In genomic region chr8:70540507-70541071, GRCm38 (mm10) we compare ENCODE assay signal across 8 mouse cellular contexts. TPM values are rescaled to one million over a fixed set of nuclear protein-coding genes. Genes with fewer than 3 reads are reported as not detected.
DNase-seq lines count a peak whose midpoint lies in the region; ATAC-seq and TF ChIP-seq lines count a peak whose summit lies in the region.

No protein-coding gene starts in this region.

- H3K27me3 ChIP-seq in heart, embryonic 12.5 days (replicated peaks) = no peaks in the 10 kb centered on the region

- WGBS in heart, embryonic 12.5 days = 37% methylated on average over 7 of the region's 7 CpGs
- WGBS in olfactory bulb, adult 2 months = 28% methylated on average over 7 of the region's 7 CpGs

- H3K9ac ChIP-seq in heart, embryonic 12.5 days = peak overlapping the region; percentile 97

- TF ChIP-seq CTCF in olfactory bulb, adult 2 months (IDR thresholded peaks at IDR 0.05; ENCODE audit: insufficient read depth, low read depth, low read length) = no peak

- H3K4me3 ChIP-seq in heart, embryonic 12.5 days = peak overlapping the region; percentile 92
- peak overlapping the region; percentile 80 for H3K4me3 ChIP-seq in olfactory bulb, adult 2 months (ENCODE audit: insufficient read depth, low read depth, low read length)

- peaks cover 20% of the 10 kb centered on the region for H3K36me3 ChIP-seq in heart, embryonic 12.5 days

- no peak for ATAC-seq in heart, embryonic 12.5 days (ENCODE audit: insufficient number of reproducible peaks, low FRiP score)

- H3K4me2 ChIP-seq in heart, embryonic 12.5 days = peak overlapping the region; percentile 97

- TF ChIP-seq POLR2A in olfactory bulb, adult 2 months (IDR thresholded peaks at IDR 0.05; ENCODE audit: insufficient read depth, low read depth, low read length) = no peak

- no peaks in the 10 kb centered on the region for H3K9me3 ChIP-seq in heart, embryonic 12.5 days (replicated peaks)

- peaks cover 50% of the 10 kb centered on the region for H3K4me1 ChIP-seq in heart, embryonic 12.5 days (replicated peaks)
- H3K4me1 ChIP-seq in olfactory bulb, adult 2 months (ENCODE audit: control insufficient read depth, insufficient read depth, low read length) = peaks cover 31% of the 10 kb centered on the region

- DNase-seq in urinary bladder, postnatal 14 days (ENCODE audit: low spot score) = peak; percentile 46
- DNase-seq in urinary bladder, adult 2 months (ENCODE audit: low spot score) = no peak
- peak; percentile 60 to 61 for DNase-seq in kidney, postnatal 36 days
- DNase-seq in thymus, adult 18-20 months = no peak
- DNase-seq in thymus, postnatal 10 days (ENCODE audit: low spot score in 2 of 2) = no peak
- no peak for DNase-seq in frontal cortex, postnatal 10 days (ENCODE audit: low spot score in 2 of 2)

- H3K27ac ChIP-seq in heart, embryonic 12.5 days (ENCODE audit: poor library complexity, severe bottlenecking) = peak overlapping the region; percentile 94
- H3K27ac ChIP-seq in olfactory bulb, adult 2 months (ENCODE audit: insufficient read depth, low read depth, low read length) = no peak overlapping the region

RNA-seq across cellular contexts. Expression of gene Ell, which starts 1.3 kb away (rescaled TPM):
- 21.3 and 26.9 TPM in 2 replicates for polyA plus RNA-seq in urinary bladder, adult 2 months (2012; rRNA removed)
- polyA plus RNA-seq in heart, embryonic 12.5 days (2016; fragmentation: Nextera tagmentation; extraction: Ambion mirVana) = 13.5 and 14.7 TPM in 2 replicates
- not detected in 2 replicates for polyA plus RNA-seq in olfactory bulb, adult 2 months (2012; ENCODE audit: insufficient read depth, insufficient read length, low replicate concordance, missing spikeins)

RNA-seq across cellular contexts. Expression of gene Kxd1, which starts 12.8 kb away (rescaled TPM):
- 73.9 and 74.2 TPM in 2 replicates for polyA plus RNA-seq in urinary bladder, adult 2 months (2012; rRNA removed)
- 64.2 and 65.7 TPM in 2 replicates for polyA plus RNA-seq in heart, embryonic 12.5 days (2016; fragmentation: Nextera tagmentation; extraction: Ambion mirVana)
- polyA plus RNA-seq in olfactory bulb, adult 2 months (2012; ENCODE audit: insufficient read depth, insufficient read length, low replicate concordance, missing spikeins) = not detected in 2 replicates

RNA-seq across cellular contexts. Expression of gene Fkbp8, which starts 13.1 kb away (rescaled TPM):
- polyA plus RNA-seq in urinary bladder, adult 2 months (2012; rRNA removed) = 300 and 366 TPM in 2 replicates
- polyA plus RNA-seq in heart, embryonic 12.5 days (2016; fragmentation: Nextera tagmentation; extraction: Ambion mirVana) = 227 and 231 TPM in 2 replicates
- not detected in 2 replicates for polyA plus RNA-seq in olfactory bulb, adult 2 months (2012; ENCODE audit: insufficient read depth, insufficient read length, low replicate concordance, missing spikeins)

RNA-seq across cellular contexts. Expression of gene Uba52, which starts 30.0 kb away (rescaled TPM):
- 881 and 1,275 TPM in 2 replicates for polyA plus RNA-seq in urinary bladder, adult 2 months (2012; rRNA removed)
- polyA plus RNA-seq in heart, embryonic 12.5 days (2016; fragmentation: Nextera tagmentation; extraction: Ambion mirVana) = 779 and 792 TPM in 2 replicates
- 789 TPM in 1 of 2 replicates, not detected in the other for polyA plus RNA-seq in olfactory bulb, adult 2 months (2012; ENCODE audit: insufficient read depth, insufficient read length, low replicate concordance, missing spikeins)

RNA-seq across cellular contexts. Expression of gene Rex1bd, which starts 34.0 kb away (rescaled TPM):
- polyA plus RNA-seq in urinary bladder, adult 2 months (2012; rRNA removed) = 119 and 129 TPM in 2 replicates
- polyA plus RNA-seq in heart, embryonic 12.5 days (2016; fragmentation: Nextera tagmentation; extraction: Ambion mirVana) = 115 TPM in 2 replicates
- not detected in 2 replicates for polyA plus RNA-seq in olfactory bulb, adult 2 months (2012; ENCODE audit: insufficient read depth, insufficient read length, low replicate concordance, missing spikeins)

Comparison
In these comparisons a context has a peak if more than half of its experiments do, and no peak if none do; other contexts are left out.
1. DNase-seq: peak in urinary bladder, postnatal 14 days (single experiment) and kidney, postnatal 36 days (2 of 2); none in urinary bladder, adult 2 months (single experiment), thymus, adult 18-20 months (0 of 2), thymus, postnatal 10 days (0 of 2) and frontal cortex, postnatal 10 days (0 of 2).
2. RNA of gene Kxd1, which starts 12.8 kb away (polyA plus RNA-seq): 73.9 to 74.2 TPM in urinary bladder, adult 2 months and 64.2 to 65.7 TPM in heart, embryonic 12.5 days; not detected in olfactory bulb, adult 2 months; every median in the first group is over 10 times any median in the second.